Mouse (Mus musculus) megakaryocyte progenitor cell, adult 5-6 weeks (primary cell): ENCODE data around the gene Treml1. TPM values are rescaled to one million over a fixed set of nuclear protein-coding genes. Genes with fewer than 3 reads are reported as not detected.
"Not testable (repeated sequence)": the region's sequence is repeated elsewhere in the genome, so short reads cannot be mapped to it uniquely, and the experiment has no call there.

Experiments used
- ATAC-seq: replicated peaks from 2 replicates; pipeline ENCODE4 v1.8.0; 2016; ENCODE audit warnings: mild to moderate bottlenecking, moderate TSS enrichment, inconsistent platforms; ENCODE audit not compliant: poor library complexity
- total RNA-seq, 2 experiments: library from RNA; stranded (forward) in 1 of 2; stranded (reverse) in 1 of 2; fragments of 157-497, 149-512 nt in 1 of 2; fragments of 200-1000 nt in 1 of 2; gene quantifications; 2 replicates each; pipeline versions ENCODE4 v1.2.3 to v1.2.4; 2015 to 2017

Treml1 gene
- total RNA-seq (2015) (0.24 and 0.62 TPM in 2 replicates), total RNA-seq (2017) (not detected in 2 replicates)

DNA sequence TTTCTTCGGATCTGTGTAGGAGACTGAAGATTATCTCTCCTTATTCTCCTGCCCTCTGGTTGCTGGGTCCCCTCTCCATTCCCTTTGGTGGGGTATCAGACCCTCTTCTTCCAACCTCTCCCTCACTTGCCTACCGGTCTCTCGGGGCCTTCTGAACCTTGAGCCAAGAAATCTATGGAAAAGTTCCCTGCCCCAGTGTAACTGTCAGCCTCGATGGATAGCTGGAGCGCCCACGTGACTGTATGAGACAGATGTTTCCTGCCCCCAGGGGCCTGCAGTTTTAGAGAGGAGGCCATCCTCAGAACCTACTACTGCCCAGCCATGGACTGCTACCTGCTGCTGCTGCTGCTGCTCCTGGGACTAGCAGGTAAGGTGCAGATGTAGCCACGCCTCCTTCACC lies at the start of gene Treml1:
TSS of gene Treml1 (plus strand) at position 301 of the 400 bp plus-strand sequence.
- ATAC-seq, result no peak

GRCm38 (mm10) chr17:48312124-48312523 lies 47.6 kb upstream of the Treml1 start:
- no peak for ATAC-seq

DNA sequence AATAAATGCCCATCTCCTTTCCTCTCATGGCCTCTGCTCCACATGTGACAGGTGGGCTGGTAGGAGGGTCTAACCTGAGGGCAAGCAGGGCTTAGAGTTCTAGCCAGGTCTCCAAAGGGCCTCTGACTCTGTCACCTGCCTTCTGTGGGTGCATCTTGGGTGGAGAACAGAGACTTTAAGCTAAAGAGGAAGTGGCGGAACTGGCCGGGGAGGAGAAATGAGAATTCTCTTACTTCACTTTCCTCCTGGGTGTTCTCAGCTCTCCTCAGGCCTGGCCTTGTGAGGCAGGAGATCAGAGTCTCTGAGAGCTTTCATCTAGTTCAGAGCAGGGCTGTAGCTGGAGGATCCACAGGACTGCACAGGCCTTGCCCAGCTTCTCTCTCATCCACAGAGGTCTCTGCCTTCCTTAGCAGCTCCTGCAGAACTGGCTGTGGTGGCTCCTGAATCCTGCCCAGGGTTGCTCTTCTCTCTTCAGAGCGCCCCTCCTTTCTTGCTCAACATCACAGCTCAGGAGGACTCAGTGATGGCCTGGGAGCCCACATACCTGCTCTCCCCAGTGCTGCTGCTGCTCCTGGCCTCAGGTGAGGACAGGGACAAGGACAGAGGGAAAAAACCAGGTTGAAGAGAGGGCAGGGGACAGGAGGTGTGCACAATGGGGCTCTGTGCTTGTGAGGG lies 43.7 kb upstream of the Treml1 start, which contains the start of gene B430306N03Rik:
TSS of gene B430306N03Rik (plus strand) at position 237 of the 675 bp plus-strand sequence.
- ATAC-seq, result peak; percentile 82

- no peak for ATAC-seq
Measured at GRCm38 (mm10) chr17:48318686-48319085, 41.0 kb upstream of the Treml1 start.

GRCm38 (mm10) chr17:48321279-48321678 lies 38.4 kb upstream of the Treml1 start:
- no peak for ATAC-seq

DNA sequence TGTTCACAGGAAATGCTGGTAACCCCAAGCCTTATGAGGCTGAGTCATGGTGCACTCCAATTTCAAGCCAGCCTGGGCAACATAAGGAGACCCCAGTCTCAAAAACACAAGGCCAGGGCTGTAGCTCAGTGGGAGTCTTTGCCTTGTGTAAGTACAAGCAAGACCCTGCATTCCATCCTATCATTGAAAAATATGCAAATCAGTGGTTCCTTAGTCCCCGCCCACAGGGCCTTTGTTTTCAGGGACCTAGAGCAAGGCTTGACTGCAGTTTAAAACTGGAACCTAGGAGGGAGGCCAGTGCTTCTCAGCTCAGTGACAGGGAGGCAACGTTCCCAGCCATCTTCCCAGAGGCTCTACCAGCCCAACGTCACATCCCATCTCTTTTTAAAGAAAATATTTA lies 36.5 kb upstream of the Treml1 start:
- peak; percentile 28; the same call in 1 of the 2 replicates for ATAC-seq

- peak; percentile 79 for ATAC-seq
Measured at GRCm38 (mm10) chr17:48324258-48324657, 35.5 kb upstream of the Treml1 start.

DNA sequence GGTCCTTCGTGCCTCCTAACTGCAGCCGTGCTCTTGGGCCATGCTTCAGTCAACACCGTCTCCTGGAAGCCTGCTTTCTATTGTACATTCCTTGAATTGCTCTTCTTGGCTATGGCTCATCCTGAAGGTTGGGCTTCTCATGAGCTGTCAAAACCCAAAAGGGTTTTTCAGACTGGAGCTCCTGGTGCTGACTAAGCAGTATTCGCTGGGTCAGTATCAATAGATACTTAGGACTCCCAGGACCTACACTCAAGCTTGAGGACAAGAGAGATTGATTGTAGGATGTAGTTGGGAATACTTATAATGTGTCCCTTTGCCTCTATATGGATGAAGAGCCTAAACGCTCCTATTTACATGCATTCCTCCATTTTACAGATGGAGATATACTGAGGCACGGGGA lies 34.6 kb upstream of the Treml1 start:
- ATAC-seq, result no peak

DNA sequence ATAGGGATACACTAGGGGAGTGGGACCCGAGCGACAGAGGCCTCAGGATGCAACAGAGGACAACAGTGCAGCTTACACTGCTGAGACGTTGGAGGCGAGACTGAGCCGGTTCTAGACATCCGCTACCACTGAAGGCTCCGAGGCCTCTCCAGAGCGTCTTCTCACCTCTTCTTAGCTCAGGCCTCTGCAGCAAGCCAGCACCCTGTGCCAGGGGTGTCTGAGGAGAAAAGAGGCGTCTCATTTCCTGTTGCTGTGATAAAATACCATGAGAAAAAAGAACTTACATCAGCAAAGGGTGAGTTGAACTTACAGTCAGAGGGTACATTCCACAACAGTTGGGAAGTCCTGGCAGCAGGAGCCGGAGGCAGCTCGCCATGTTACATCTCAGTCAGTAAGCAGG lies 34.1 kb upstream of the Treml1 start:
- ATAC-seq, result no peak; the same call in 1 of the 2 replicates

- no peak for ATAC-seq
Measured at GRCm38 (mm10) chr17:48326656-48327055, 33.1 kb upstream of the Treml1 start.

DNA sequence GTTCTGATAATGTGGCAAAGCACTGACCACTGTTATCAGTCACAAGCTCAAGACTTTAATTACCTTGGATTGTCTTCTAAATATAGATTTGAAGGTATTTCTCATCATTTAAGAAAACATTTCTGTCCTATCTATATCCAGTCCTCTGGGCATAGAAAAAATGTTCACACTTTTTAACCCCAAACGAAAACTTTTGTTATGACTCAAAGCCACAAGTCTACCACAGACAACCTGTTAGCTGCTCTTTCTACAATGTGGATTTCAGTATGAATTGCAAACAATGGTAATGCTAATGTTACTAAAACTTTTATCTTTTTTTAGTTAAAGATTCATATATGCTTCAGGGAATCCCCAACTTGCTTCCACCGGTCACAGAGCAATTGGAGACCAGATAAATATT lies 27.2 kb upstream of the Treml1 start:
- ATAC-seq, result no peak

- no peak for ATAC-seq
Measured at GRCm38 (mm10) chr17:48334186-48334585, 25.5 kb upstream of the Treml1 start.

DNA sequence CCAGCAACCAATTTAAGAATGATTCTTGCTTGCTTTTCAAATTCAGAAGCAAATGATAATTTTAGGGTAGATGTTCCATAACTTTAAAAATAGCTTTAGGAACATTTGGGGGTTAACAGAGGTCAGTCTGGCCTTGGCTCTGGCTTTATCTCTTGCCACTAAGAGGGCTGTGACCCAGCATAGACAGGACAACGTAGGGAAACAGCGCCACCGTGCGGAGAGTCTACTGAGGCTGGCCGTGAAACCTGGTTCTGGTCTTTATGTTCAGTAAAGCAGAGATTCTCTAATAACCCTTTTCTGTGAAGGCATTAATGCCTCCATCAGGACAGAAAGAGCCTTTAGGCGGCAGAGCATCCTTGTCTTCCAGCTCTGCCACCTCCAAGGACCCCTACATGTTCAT lies 22.9 kb upstream of the Treml1 start:
- peak; percentile 98 for ATAC-seq

GRCm38 (mm10) chr17:48340267-48340666 lies 19.4 kb upstream of the Treml1 start:
- no peak for ATAC-seq

DNA sequence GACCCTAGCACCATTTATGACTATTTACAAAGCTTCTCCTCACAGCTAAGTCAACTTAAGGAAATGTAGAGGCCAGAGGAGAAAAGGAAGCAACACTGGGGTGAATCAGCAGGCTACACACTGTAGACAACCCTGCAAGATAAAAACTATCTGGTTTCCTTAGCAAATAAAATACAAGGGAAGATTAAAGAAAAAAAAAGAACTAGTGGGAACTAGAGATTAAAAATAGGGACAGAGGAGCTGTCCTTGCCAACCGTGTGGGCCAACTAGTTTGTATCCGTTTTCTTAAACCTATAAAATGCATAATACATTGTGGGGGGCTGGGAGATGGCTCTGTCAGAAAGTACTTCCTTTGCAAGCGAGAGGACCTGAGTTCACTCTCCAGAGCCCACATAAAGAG lies 17.8 kb upstream of the Treml1 start:
- peak; percentile 20 for ATAC-seq

DNA sequence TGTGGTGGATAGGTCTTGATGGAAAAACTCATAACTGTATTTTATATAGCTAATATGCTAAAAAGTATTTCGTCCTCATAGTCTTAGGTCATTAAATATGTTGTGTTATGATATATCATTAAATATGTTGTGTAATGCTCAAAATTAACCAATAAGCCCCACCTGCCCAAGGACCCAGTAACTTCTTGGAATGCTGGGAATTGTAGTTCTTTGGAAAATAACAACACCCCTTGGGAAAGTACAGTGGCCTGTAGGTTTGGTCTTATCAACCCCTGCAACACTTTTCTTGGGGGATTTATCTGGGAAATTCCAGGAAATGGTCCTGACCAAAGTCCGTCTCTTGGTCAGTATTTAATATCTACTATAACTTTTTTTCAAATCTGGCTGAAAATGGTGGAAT lies 16.7 kb upstream of the Treml1 start:
- ATAC-seq, result no peak

GRCm38 (mm10) chr17:48345824-48346223 lies 13.9 kb upstream of the Treml1 start:
- no peak for ATAC-seq

GRCm38 (mm10) chr17:48346231-48346630 lies 13.5 kb upstream of the Treml1 start, which contains the start of gene Trem2:
Gene Trem2 (plus strand): TSS chr17:48346401.
- ATAC-seq, result peak; percentile 77

- peak; percentile 7; the same call in 1 of the 2 replicates for ATAC-seq
Measured at GRCm38 (mm10) chr17:48346834-48347233, 12.9 kb upstream of the Treml1 start.

GRCm38 (mm10) chr17:48347287-48347686 lies 12.4 kb upstream of the Treml1 start:
- ATAC-seq, result peak; percentile 83

DNA sequence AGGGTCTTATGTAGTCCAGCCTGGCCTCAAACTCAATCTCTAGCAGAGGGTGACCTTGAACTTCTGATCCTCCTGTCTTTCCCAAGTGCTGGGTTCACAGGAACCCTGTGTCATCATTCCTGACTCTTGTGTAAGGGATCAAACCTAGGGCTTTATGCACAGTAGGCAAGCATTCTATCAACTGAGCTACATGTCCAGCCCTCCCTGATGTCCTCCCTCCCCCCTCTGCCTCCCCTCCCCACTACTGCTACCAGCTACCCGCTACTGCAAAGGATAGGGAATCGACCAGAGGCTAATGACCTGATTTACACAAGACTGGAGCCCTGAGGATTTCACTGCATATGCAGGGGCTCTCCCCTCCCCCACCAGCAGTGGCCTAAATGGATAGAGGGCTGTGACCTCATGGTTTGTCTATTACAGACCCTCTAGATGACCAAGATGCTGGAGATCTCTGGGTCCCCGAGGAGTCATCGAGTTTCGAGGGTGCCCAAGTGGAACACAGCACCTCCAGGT lies 9.0 kb upstream of the Treml1 start:
- no peak for ATAC-seq

GRCm38 (mm10) chr17:48352976-48353375 lies 6.7 kb upstream of the Treml1 start:
- ATAC-seq, result not testable (repeated sequence)

DNA sequence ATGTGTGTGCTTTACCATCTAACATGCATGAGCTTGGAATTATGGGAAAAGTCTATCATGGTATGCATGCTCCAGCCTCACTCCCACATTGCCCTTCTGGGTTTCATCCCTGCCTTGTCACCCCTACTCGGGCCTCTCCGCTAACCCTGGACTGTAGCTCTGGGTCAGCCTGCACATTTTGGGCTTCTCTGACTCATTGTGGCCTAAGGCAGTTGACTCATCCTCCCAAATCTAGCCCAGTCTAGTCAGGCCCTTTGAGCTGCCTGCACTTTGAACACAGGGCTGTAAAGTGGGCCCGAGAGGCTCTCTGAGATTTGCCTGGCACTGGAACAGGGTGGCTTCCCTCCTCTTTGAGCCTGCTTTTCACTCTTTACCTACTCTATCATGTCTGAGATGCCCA lies 3.9 kb upstream of the Treml1 start:
- no peak for ATAC-seq
